Mouse (Mus musculus) frontal cortex, postnatal 14 days (tissue): ENCODE results near the gene Disp1.

Source experiments
- DNase-seq, 2 experiments: peaks; one replicate each; pipeline ENCODE4 v3.0.0; 2022; ENCODE audit warnings: low spot score in 2 of 2

Gene Disp1

DNA sequence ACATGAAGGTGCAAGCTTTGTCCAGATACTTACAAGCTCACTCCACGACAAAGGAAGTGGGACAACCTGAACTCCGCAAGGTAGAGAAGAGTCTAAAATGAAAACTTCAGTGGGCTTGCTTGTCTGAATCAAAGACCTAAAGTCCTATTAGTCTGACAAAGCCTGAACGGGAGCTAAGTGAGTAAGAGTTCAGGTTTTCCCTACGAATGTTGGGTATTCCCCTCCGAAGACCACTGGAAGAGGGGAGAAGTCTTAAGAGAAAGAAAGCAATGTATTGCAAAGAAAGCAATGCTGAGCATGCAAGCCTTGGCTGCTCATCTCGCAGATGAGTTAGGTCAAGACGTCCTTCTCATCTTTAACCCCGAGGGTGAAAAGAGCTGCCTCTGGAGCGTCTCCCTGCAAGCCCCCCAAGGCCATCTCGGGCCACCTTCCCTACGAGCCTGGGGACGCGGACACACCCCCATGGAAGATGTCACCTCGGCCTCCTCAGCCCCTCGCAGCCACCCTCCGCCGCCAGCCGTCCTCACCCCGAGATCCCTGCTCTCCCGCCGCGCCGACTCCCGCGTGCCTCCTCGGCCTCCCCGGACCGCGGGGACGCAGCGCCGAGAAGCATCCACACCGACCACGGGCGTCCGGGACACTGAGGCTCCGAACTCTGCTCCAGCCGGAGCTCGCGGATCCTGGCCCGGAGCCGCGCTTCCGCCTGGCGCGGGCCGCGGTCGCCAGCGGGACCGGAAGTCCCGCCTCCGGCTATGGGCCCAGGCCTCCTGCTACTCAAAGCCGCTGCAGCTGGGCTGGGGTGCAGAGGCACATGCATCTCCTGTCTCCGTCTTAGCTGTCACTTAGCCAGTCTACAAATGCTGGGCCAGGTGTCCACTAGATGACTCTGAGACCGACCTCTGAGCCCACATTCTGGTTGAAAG lies at the start of gene Disp1:
Disp1 (minus strand) TSS at position 727 of the 923 bp plus-strand sequence.
- DNase-seq, result peak; percentile 22 to 44

- DNase-seq, result no peak
Observed at GRCm38 (mm10) chr1:183267666-183268065, 46.3 kb upstream of the Disp1 start.

DNA sequence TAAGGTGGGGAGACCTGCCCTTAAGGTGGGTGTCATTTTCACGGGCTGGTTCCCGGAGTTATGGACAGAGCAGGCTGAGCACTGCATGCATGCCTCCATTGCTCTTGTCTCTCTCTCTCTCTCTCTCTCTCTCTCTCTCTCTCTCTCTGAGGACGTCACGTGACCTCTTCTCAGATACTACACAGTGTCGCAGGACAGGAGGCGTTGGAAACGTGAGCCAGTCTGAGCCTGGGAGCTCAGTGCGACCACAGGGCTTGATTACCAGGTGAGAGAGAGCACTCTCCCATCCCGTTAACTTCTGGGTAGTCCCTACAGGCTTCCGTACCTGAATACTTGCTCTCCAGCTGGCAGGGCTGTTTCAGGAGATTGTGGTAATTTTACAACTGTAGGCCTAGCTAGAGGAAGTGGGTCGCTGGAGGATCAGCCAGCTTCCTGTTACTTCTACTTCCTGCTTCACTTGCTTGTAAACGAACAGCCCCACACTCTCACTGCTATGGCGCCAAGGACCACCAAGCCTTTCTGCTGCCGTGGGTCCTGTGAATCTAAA lies 44.7 kb upstream of the Disp1 start:
- no peak for DNase-seq

GRCm38 (mm10) chr1:183264145-183265008 lies 43.1 kb upstream of the Disp1 start:
- DNase-seq, result no peak

DNA sequence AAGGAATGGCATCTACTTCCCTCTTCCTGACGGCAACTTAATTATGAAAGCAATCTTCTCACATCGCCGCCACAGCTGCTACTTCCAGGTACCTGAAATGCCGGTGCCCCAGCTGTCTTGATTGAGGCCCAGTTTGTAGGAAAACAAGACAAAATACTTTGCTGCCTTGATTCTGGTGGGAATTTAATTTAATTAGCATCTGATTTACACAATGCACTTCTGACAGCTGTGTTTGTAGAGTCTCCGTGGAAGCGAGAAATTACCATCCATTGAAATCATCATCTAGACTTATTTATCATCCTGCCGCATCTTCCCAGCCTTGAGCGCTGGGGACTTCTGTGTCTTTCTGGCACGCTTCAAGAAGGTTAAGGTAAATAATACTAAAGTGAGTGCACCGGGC lies 31.3 kb upstream of the Disp1 start:
- DNase-seq, result no peak

DNA sequence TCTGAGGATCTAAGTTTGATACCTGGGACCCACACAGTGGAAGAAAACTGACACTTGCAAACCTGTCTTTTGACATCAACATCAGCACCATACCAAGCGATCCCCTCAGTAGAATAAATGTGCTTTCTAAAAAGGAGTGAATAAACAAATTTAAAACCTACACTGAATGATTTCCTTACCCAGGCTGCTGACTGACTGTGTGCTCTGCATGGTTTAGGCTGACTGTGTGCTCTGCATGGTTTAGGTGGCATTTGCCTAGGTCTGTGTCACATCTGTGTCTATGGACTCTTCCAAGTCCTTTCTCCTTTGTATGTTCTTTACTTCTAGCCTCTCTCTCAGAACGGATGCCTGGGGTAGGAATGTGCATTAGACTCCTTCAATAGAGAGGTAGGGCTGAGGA lies 30.5 kb upstream of the Disp1 start:
- no peak for DNase-seq

- DNase-seq, result no peak
Observed at GRCm38 (mm10) chr1:183250612-183251011, 29.3 kb upstream of the Disp1 start.

GRCm38 (mm10) chr1:183248144-183248543 lies 26.8 kb upstream of the Disp1 start:
- no peak for DNase-seq

DNA sequence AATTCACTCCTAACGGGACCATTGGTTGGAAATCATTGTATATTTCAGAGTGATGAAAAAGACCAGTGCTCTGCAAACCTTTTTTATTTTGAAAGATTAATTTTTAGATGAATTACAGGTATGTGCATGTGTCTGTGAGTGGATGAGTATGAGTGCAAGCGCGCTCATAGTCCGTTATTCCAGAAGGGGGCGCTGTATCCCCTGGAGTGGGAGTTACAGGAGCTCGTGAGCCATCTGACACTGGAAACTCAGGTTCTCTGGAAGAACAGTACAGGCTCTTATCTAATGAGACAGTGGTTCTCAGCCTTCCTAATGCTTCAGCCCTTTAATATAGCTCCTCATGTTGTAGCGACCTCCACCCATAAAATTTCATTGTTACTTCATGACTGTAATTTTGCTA lies 22.0 kb upstream of the Disp1 start:
- no peak for DNase-seq

GRCm38 (mm10) chr1:183237901-183238300 lies 16.6 kb upstream of the Disp1 start:
- DNase-seq, result no peak

- DNase-seq, result no peak
Observed at GRCm38 (mm10) chr1:183236460-183236859, 15.1 kb upstream of the Disp1 start.

GRCm38 (mm10) chr1:183233679-183234174 lies 12.4 kb upstream of the Disp1 start:
- no peak for DNase-seq

DNA sequence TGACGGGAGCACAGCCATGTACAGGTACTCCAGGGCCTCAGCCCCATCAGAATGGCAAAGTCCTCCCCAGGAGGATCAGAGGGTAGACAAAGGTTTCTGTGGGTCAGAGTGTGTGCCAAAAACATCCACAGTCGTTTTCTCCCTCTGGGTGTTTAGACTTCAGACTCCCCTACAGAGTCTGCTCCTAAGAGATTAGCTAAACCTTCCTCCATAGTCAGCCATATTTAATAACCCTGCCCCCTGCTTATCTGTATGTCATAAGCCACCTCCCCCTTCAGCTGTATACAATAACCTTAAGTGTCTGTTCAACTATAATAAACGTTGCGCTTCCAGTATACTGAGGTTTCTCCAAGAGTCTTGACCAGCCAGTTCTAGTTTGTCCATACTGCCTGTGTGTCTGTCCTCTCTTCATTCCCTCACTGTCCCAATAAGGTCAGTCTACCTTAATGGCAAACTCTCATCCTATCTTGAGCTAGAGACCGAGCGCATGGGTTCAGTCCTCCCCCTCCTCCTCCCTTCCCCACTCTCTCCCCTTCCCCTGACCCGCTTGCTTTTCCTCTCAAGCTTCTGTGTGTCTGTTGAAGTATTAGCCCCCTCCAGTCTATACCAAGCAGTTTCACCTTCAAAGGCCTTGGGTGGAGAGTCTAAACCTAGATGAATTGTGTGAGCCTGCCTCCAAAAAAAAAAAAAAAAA lies 11.8 kb upstream of the Disp1 start:
- DNase-seq, result no peak

GRCm38 (mm10) chr1:183227469-183227868 lies 6.1 kb upstream of the Disp1 start:
- no peak for DNase-seq

DNA sequence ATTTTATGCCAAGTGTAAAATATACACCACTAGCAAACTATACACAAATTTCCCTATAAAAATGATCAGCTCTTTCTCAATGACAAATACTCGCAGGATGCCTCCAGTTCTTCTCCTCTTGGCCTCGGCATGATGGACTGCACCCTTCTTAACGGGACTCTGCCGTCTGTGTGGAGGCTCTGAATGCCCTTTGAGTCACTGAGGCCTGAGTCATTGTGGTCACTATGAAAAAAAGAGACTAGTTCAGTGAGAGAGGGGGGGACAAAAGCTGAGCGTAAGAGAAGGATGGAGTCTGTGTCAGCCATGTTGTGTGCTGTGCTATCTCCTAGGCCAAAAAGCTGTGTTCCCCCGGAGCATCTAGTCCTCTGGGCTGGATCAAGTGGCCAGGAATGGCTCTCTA lies 2.3 kb downstream of the Disp1 start:
- no peak for DNase-seq

DNA sequence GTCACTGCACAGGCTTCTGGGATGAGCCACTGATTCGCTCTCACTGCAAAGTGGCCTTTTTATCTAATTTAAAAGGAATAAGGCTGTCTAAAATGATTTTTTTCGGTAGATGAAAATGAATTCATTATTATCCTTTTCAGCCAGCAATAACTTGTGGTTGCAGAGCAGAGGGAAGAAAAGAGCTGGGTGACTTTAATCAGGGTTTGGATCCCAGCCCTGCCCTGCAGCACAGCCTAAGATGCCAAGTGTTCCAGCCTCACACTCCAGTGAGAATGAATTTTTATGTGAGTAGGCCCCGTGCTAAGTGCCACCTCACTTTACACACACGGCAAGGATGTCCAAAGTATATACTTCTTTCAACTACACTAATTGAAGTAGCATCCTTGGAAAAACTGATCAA lies 4.6 kb downstream of the Disp1 start:
- DNase-seq, result no peak

GRCm38 (mm10) chr1:183215706-183216105 lies 5.6 kb downstream of the Disp1 start:
- no peak for DNase-seq

GRCm38 (mm10) chr1:183213850-183214249 lies 7.5 kb downstream of the Disp1 start:
- DNase-seq, result no peak

GRCm38 (mm10) chr1:183212757-183213211 lies 8.5 kb downstream of the Disp1 start:
- DNase-seq, result no peak

- DNase-seq, result no peak
Observed at GRCm38 (mm10) chr1:183210115-183210514, 11.2 kb downstream of the Disp1 start.

DNA sequence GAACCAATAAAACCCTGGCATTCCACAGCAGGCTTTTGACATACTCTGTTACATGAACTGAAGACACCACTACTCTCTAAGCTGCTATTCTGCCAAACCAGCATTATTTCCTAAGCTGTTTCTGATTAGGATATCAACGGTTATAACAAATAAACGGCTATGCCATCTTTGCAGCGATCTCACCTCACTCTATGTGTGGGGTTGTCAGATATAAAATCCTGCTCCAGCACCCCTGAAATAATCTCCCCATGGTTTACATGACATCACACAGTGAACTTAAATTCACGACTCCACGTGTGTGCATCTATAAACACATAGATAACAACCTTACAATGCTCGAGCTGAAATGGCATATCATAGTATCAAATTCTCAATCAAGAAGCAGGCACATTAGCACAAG lies 13.7 kb downstream of the Disp1 start:
- no peak for DNase-seq
